Mouse (Mus musculus): ENCODE results near the gene Slc38a11.

Gene Slc38a11

GRCm38 (mm10) chr2:65363828-65364497 lies at the start of gene Slc38a11:
Gene Slc38a11 (minus strand): TSS chr2:65364034.
- no peak for DNase-seq

- no peak for DNase-seq
These were observed 43.3 kb upstream of the Slc38a11 start for GRCm38 (mm10) chr2:65407110-65407509.

- DNase-seq = no peak
These were observed 41.6 kb upstream of the Slc38a11 start for GRCm38 (mm10) chr2:65405407-65405806.

- DNase-seq = no peak
These were observed 38.2 kb upstream of the Slc38a11 start for GRCm38 (mm10) chr2:65402001-65402400.

GRCm38 (mm10) chr2:65399938-65400337 lies 36.1 kb upstream of the Slc38a11 start:
- no peak for DNase-seq

- DNase-seq = no peak
These were observed 32.3 kb upstream of the Slc38a11 start for GRCm38 (mm10) chr2:65396128-65396527.

- no peak for DNase-seq
These were observed 29.2 kb upstream of the Slc38a11 start for GRCm38 (mm10) chr2:65393061-65393460.

GRCm38 (mm10) chr2:65391322-65391721 lies 27.5 kb upstream of the Slc38a11 start:
- DNase-seq = peak; percentile 13

GRCm38 (mm10) chr2:65384815-65385214 lies 21.0 kb upstream of the Slc38a11 start:
- no peak for DNase-seq

GRCm38 (mm10) chr2:65382485-65382884 lies 18.7 kb upstream of the Slc38a11 start:
- DNase-seq = no peak

GRCm38 (mm10) chr2:65378425-65378824 lies 14.6 kb upstream of the Slc38a11 start:
- DNase-seq = no peak

GRCm38 (mm10) chr2:65374410-65374809 lies 10.6 kb upstream of the Slc38a11 start:
- DNase-seq = no peak

- no peak for DNase-seq
These were observed 9.2 kb upstream of the Slc38a11 start for GRCm38 (mm10) chr2:65373076-65373475.

GRCm38 (mm10) chr2:65360736-65361475 lies 2.9 kb downstream of the Slc38a11 start:
- DNase-seq = no peak

- no peak for DNase-seq
These were observed 16.5 kb downstream of the Slc38a11 start for GRCm38 (mm10) chr2:65347367-65347766.

- no peak for DNase-seq
These were observed 16.9 kb downstream of the Slc38a11 start for GRCm38 (mm10) chr2:65346915-65347314.

GRCm38 (mm10) chr2:65346037-65346436 lies 17.8 kb downstream of the Slc38a11 start:
- no peak for DNase-seq

- peak; percentile 56 for DNase-seq
These were observed 21.8 kb downstream of the Slc38a11 start for GRCm38 (mm10) chr2:65342057-65342456.

- DNase-seq = peak; percentile 64
These were observed 23.0 kb downstream of the Slc38a11 start for GRCm38 (mm10) chr2:65340839-65341238.

GRCm38 (mm10) chr2:65337378-65338140 lies 26.3 kb downstream of the Slc38a11 start:
- peak; percentile 60 for DNase-seq

GRCm38 (mm10) chr2:65336608-65337007 lies 27.2 kb downstream of the Slc38a11 start:
- DNase-seq = no peak

GRCm38 (mm10) chr2:65334091-65334490 lies 29.7 kb downstream of the Slc38a11 start:
- no peak for DNase-seq

- peak; percentile 76 for DNase-seq
These were observed 32.5 kb downstream of the Slc38a11 start for GRCm38 (mm10) chr2:65331321-65331720.

Measured in thymus, postnatal 25 days (tissue).